Mouse (Mus musculus) megakaryocyte-erythroid progenitor cell, adult 5-6 weeks (primary cell): ENCODE results near the gene Adck2. TPM values are rescaled to one million over a fixed set of nuclear protein-coding genes. Genes with fewer than 3 reads are reported as not detected.

Experiments
- ATAC-seq: replicated peaks from 2 replicates; pipeline ENCODE4 v1.8.0; 2016; ENCODE audit warnings: mild to moderate bottlenecking, inconsistent platforms; ENCODE audit not compliant: severe bottlenecking, poor library complexity, low FRiP score, low TSS enrichment
- total RNA-seq, 2 experiments: library from RNA; stranded (forward) in 1 of 2; stranded (reverse) in 1 of 2; fragments of 200-1000, 215-1000 nt in 1 of 2; fragments of >200 nt in 1 of 2; fragmentation: Nextera tagmentation in 1 of 2; gene quantifications; 2 replicates each; pipeline ENCODE4 v1.2.3; 2014 to 2017

The Adck2 gene
- total RNA-seq, 2 experiments from 2014 or later = 11.8 to 39.5 TPM

DNA sequence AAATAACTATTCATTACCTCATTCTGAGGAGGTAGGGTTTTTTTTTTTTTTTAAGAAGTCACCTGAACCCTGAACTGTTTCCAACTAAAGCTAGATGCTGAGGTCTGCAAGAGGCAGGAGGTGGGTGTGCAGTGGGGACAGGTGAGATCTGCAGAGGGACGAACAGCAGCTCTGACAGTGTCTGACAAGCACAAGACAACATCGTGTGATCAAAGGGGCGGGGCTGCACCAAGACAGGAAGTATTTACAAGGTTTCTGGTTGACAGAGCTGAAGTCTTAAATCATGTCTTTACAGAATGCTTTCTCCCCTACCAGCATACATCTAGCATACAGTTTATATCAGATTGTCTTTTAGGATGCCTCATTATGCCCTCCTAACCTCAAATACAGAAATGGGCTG lies 33.2 kb downstream of the Adck2 start:
- ATAC-seq = 0 out of 2 replicates have a peak, but pooled peaks have one; percentile 30

DNA sequence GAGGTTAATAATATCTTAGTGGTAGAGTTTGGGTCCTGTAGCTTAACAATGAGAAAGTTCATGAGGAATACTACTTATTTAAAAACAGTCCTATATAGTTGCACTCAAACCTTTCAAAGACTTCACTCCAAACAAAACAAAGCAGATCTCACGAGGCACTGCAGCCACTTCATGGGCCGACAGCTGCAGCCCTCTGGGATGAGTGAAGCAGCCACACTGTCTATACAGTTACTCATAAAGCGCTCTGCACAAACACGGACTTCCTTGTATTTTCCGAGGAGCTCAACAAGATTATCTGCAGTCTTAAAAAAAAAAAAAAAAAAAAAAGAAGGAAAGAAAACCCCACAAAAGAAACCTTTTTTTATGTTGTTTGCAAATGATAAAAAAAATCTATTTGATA lies 33.7 kb downstream of the Adck2 start:
- no peak for ATAC-seq

DNA sequence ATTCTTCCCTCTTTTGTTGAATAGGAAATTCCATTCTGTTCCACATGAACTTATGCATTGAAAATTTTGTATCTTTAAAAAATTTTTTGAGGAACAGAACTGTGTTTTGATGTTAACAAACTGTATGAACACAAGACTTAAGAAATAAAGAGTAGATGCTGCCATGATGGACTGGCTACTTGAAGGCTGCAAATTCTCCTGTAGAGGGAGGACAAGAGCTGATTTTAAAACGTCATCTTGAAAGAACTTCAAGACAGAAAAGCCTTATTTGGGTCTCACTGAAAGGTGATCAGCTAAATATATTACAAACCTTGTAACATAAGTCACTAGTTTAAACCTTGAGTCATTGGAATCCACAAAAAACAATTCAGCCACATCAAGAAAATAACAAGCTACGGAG lies 36.5 kb downstream of the Adck2 start:
- ATAC-seq = no peak

DNA sequence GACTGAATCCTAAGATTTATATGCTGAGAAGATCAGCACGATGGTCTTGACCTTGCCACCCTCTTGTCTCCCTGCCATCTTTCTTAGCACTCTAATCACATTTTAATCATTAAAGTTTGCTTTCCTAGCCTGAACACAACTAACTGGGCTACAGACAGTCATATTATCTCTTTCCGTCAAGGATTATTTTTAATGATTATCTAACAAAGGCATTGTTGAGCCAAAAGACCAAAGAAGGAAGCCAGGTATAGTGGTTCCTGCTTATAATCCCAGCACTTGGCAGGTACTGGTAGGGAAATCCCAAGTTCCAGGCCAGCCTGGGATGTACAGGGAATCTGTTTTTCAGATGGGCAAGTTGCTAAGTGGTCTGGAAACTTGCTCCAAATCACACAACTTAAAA lies 37.6 kb downstream of the Adck2 start:
- no peak for ATAC-seq

Other genes with a start within 250 kb of the Adck2 start
- gene Slc37a3, start 196.2 kb upstream of the Adck2 start, total RNA-seq (2014; fragmentation: Nextera tagmentation) = 6.6 and 14.7 TPM in 2 replicates
- gene Slc37a3, start 196.2 kb upstream of the Adck2 start, total RNA-seq (2017) = 1.7 and 1.9 TPM in 2 replicates
- 0.20 and 0.92 TPM in 2 replicates for gene Rab19, start 192.7 kb upstream of the Adck2 start, total RNA-seq (2014; fragmentation: Nextera tagmentation)
- gene Rab19, start 192.7 kb upstream of the Adck2 start, total RNA-seq (2017) = 1.1 and 4.4 TPM in 2 replicates
- gene Mkrn1, start 153.4 kb upstream of the Adck2 start, total RNA-seq (2014; fragmentation: Nextera tagmentation) = 91.2 and 104 TPM in 2 replicates
- gene Mkrn1, start 153.4 kb upstream of the Adck2 start, total RNA-seq (2017) = 63.3 and 64.2 TPM in 2 replicates
- gene Dennd2a, start 16.0 kb upstream of the Adck2 start, total RNA-seq (2014; fragmentation: Nextera tagmentation) = not detected in 2 replicates
- gene Dennd2a, start 16.0 kb upstream of the Adck2 start, total RNA-seq (2017) = not detected in 2 replicates
- 0.96 and 2.5 TPM in 2 replicates for gene Gm42420, start 11.9 kb downstream of the Adck2 start, total RNA-seq (2014; fragmentation: Nextera tagmentation)
- not detected in 2 replicates for gene Gm42420, start 11.9 kb downstream of the Adck2 start, total RNA-seq (2017)
- gene Ndufb2, start 18.7 kb downstream of the Adck2 start, total RNA-seq (2014; fragmentation: Nextera tagmentation) = 159 and 176 TPM in 2 replicates
- 65.9 and 71.6 TPM in 2 replicates for gene Ndufb2, start 18.7 kb downstream of the Adck2 start, total RNA-seq (2017)
- gene Braf, start 151.6 kb downstream of the Adck2 start, total RNA-seq (2014; fragmentation: Nextera tagmentation) = 29.7 and 30.3 TPM in 2 replicates
- 11.6 and 24.4 TPM in 2 replicates for gene Braf, start 151.6 kb downstream of the Adck2 start, total RNA-seq (2017)
- 94.6 and 101 TPM in 2 replicates for gene Mrps33, start 237.1 kb downstream of the Adck2 start, total RNA-seq (2014; fragmentation: Nextera tagmentation)
- gene Mrps33, start 237.1 kb downstream of the Adck2 start, total RNA-seq (2017) = 46.4 and 67.5 TPM in 2 replicates